Mouse (Mus musculus) ZHBTc4 (cell line): ENCODE measurements around the gene Pxn.

ENCODE experiments used
- DNase-seq: peaks from one replicate; pipeline ENCODE4 v3.0.0-alpha.2; 2011; ENCODE audit warnings: low read depth, low spot score

Pxn gene

DNA sequence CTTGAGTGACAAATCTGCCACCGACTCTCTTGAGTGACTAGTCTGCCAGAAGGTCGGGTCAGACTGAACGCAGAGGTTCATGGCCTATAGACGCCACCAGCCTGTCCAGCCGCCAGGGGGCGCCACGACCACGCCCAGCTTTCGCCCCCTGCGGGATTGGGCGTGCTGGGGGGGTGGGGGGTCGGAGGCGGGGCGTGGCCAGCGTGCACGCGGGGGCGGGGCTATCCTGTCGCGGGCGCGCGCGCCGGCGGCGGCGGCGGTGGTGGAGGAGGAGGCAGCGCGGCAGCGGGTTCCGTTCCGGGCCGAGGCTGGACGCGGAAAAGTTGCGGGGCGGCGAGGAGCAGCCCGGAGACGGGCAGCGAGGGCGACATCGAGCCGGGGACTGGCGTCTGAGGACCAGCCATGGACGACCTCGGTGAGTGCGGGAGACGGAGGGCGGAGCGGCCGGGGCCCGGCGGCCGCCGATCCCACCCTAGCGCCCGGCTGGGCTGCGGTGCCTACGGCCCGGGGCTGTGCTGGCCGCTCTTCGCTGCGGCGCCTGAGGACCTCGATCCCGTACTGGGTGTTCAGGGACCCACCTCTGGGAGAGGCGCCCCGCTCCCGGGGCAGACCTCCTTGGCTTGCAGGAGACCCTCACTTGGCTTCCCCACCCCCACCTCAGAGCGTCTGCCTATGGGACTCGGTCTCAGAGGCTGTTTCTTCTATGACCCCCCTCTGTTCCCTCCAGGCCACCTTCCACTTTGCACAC lies at the start of gene Pxn:
TSS of gene Pxn (plus strand) at position 223 of the 748 bp plus-strand sequence.
- peak; percentile 95 for DNase-seq

- no peak for DNase-seq
These were observed 47.6 kb upstream of the Pxn start for GRCm38 (mm10) chr5:115458918-115459317.

- DNase-seq, result peak; percentile 96
These were observed 41.9 kb upstream of the Pxn start for GRCm38 (mm10) chr5:115464408-115465115.

DNA sequence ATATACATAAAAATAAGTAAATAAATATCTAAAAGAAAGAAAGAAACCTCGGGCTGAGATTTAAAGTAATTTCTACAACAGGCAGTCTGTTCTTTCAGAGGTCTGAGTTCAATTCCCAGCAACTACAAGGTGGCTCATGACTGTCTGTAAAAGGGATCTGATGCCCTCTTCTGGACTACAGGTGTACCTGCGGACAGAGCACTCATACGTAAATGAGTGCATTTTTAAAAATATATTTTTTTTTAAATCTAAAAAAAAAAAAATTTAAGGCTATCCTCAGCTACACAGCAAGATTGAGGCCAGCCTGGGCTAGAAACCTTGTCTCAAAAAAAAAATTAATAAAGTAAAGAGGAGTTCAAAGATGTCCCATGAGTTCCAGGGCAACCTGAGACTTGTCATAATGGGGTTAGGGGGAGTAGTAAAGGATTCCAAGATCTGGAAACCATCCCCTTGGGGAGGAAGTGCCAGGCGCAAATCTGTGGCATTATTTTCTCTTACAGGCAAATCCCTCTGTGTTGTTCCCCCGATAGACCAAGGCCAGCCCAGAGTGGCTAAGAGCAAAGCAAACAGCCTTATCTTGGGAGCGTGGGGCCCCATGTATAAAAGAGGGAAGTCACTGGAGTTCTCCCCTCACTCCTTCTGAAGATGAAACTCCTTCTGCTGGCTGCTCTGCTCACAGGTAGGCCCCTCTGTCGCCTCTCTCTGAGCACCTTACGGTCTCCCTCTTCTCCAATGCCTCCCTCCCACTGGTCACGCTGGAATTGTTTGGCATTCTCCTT lies 40.6 kb upstream of the Pxn start, which contains the start of gene Pla2g1b:
TSS of gene Pla2g1b (plus strand) at position 621 of the 779 bp plus-strand sequence.
- peak; percentile 70 for DNase-seq

- DNase-seq, result no peak
These were observed 36.7 kb upstream of the Pxn start for GRCm38 (mm10) chr5:115469791-115470190.

GRCm38 (mm10) chr5:115470766-115471531 lies 35.5 kb upstream of the Pxn start:
- DNase-seq, result peak; percentile 52

GRCm38 (mm10) chr5:115473191-115473590 lies 33.3 kb upstream of the Pxn start:
- DNase-seq, result peak; percentile 58

DNA sequence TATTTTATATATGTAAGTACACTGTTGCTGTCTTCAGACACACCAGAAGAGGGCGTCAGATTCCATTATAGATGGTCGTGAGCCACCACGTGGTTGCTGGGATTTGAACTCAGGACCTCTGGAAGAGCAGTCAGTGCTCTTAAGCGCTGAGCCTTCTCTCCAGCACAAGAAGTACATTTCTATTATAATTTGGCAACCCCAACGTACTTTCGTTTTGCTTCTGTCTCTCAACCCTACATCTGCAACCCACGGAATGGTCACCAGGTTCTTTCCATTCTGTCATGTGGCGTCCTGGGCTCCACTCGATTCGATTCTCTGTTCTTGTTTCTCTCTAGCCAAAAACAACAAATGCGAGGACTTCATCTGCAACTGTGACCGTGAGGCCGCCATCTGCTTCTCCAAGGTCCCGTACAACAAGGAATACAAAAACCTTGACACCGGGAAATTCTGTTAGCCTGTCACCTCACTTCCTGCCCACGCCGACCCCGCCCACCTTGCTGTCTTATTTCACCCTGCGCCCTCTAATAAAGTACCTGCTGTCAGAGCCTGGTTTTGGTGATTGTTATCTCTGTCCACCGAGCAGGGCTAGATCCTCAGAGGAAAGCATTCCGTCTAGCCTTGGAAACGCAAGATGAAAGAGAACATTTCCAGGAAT lies 32.2 kb upstream of the Pxn start:
- DNase-seq, result peak; percentile 61

DNA sequence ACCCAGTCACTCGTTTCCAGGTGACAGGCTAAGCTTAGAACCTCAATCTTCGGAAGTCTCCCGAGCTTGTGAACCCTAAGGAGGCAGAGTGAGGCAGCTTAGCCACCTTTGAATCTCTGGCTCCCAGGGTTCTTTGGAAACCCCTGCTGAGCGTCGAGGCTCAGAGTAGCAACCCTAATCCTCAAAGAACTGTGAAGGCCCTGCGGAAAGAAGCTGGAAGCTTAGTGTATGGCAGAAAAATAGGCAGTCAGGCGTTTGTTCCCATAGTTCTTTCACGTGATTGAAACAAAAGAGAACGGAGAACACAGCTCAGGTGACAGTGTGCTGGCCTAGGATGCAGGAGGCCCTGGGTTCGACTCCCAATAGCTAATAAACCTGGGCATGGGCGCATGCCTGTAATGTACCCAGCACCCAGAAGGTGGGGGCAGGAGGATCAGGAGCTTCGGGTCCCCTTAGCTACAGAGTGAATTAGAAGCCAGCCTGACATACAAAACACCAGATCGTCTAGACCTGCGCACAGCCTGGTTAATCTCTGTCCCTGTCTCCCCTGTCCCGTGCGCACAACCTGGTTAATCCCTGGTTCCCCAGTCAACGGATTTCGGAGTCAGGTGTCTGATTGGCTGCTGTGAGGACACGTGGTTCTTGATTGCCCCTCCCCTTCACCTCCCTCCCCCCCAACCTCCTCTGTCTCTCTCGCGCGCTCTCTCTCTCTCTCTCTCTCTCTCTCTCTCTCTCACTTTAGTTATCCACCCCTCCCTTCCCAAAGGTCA lies 31.0 kb upstream of the Pxn start:
- DNase-seq, result peak; percentile 88

DNA sequence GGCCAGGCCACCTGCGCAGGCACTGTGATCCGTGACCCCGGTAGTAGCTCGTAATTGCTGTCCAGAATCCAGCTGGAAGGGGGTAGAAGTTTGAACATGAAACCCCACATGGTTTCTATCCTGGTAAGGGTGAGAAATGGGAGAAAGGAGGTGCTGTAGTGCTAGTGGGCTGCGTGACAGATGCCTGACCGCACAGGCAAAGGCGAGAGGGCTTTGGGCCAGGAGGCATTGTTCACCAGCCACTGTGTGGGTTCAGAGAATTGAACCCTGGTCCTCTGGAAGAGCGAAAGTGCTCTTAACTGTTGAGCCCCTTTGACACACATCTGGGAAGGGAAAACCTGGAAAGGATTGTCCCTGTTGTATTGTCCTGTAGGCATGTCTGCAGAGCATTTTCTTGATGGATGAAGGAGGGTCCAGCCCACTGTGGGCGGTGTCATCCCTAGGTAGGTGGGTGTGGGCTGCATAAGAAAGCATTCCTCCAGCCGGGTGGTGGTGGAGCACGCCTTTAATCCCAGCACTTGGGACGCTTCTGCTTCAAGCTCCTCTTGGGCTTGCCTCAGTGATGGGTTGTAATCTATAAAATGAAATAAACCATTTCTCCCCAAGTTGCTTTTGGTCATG lies 30.3 kb upstream of the Pxn start:
- peak; percentile 97 for DNase-seq

- peak; percentile 83 for DNase-seq
These were observed 26.9 kb upstream of the Pxn start for GRCm38 (mm10) chr5:115479561-115479960.

DNA sequence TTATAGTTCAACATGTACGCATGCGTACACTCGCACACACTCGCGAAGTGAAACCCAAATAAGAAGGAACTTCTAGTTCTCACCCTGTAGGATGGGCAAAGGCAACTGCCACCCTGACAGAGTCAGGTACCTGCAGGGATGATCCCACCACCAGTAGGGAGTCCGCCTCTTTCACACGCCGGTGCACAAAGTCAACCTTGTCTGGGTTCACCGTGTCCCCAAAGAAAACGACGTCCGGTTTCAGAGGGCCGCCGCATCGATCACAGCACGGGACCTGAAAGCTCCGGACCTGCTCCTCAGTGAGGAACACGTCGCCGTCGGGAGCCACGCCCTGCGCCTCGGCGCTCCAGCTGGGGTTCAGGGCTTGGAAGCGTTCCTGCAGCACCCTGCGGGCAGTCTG lies 26.4 kb upstream of the Pxn start:
- DNase-seq, result peak; percentile 69

DNA sequence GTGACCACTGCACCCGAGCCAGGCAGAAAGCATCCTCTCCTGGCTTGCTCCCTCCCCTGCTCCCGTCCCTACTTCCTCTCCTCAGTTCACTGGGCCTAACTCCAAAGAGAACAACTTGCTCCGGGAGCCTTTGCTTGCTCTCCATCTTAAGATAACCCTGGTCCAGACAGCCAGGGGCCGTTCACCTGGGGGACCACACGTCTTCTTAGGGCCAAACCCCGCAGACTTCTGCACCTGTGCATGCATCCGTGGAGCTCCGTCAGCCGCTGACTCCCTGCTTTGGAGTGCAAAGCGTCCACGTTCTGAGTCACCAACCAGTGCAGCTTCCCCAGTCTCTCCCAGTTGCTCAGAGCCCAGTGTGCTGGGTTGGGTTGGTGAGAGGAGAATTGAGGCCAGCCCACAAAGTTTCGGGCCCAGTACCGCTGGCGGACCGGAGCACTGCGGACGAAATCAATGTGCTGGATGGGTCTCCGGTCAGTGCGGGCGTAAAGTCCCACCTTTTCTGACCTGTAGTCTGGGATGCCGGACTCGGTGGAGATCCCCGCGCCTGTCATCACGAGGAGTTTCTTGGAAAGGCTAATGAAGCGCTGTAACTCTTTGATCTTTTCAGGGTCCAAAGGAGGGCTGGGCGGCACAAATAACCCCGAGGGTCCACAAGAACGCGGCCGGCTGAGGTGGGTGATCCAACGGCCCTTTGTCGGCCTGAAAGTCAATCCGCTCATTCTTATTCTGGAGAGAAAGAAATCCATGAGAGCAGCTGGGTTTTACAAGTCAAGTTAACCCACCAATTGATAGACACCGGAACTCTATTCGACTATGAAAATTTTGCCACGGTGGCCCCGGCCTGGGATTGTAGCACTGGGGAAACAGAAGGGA lies 23.8 kb upstream of the Pxn start:
- peak; percentile 53 for DNase-seq

DNA sequence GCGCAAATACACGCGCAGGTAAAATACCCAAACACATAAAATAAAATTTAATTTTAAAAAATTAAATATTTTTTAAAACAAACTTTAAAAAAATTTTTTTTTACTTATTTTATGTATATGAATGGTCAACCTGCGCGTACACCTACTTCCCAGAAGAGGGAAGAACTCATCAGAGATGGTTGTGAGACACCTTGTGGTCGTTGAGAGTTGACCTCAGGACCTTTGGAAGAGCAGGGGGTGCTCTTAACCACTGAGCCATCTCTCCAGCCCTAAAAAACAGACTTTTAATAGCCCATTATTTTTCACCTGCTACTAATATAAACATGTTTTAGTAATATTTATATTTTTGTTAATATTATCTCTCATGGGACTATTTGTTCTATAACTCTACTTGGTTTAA lies 23.1 kb upstream of the Pxn start:
- DNase-seq, result peak; percentile 75

DNA sequence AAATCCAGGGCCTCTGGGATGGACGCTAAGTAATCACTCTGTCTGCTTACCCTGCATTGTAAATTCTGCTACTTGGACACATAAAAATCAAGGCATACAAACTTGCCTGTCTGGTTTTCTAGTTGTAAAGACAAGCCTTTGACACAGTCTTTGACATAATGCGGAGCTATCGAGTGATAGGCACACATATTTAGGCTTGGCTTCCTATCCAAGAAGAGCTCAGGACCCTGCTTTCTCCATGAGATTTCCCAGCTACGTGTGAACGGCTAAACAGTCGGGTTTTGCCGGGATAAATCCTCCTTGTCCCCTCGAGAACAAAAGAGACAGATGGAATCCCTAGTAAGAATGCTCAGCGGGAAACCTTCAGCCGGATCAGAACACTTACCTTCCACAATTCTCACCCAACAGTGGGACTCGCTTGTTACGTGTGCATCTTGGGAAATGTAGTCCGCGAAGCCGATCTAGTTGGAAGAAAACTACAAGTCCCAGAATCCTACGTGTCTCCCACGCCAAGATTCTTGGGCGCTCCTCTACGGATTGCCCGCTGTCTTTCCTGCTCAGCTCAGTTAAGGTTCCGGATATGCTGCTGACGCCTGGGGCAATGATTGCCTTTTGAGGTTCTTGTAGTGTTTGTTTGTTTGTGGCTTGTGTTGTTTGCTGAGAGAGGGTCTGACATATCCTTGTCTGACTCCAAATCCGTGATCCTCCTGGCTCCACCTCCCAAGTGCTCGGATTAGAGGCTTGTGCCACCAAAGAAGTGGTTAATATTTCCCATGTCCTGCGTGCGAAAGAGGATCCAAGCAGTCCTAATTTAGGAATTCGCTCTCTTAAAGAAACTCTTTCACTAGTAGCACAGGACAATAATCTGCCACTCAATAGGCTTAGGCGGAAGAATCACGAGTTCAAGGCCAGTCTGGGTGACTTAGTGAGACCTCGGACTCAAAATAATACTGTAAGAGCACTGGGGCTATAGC lies 22.2 kb upstream of the Pxn start, which contains the start of gene Sirt4:
TSS of gene Sirt4 (minus strand) at position 779 of the 974 bp plus-strand sequence.
- peak; percentile 98 for DNase-seq

DNA sequence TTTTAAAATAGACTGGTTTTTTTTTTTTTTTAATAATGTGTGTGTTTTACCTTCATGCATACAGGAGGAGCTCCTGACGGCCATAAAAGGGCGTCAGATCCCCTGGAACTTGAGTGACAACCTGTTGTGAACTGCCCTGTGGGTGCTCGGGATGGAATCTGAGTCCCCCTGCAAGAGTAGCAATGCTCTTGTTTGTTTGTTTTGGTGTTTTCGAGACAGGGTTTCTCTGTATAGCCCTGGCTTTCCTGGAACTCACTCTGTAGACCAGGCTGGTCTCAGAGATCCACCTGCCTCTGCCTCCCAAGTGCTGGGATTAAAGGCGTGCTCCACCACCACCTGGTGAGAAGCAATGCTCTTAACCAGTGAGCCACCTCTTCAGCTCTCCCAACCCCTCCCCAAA lies 21.5 kb upstream of the Pxn start:
- no peak for DNase-seq

DNA sequence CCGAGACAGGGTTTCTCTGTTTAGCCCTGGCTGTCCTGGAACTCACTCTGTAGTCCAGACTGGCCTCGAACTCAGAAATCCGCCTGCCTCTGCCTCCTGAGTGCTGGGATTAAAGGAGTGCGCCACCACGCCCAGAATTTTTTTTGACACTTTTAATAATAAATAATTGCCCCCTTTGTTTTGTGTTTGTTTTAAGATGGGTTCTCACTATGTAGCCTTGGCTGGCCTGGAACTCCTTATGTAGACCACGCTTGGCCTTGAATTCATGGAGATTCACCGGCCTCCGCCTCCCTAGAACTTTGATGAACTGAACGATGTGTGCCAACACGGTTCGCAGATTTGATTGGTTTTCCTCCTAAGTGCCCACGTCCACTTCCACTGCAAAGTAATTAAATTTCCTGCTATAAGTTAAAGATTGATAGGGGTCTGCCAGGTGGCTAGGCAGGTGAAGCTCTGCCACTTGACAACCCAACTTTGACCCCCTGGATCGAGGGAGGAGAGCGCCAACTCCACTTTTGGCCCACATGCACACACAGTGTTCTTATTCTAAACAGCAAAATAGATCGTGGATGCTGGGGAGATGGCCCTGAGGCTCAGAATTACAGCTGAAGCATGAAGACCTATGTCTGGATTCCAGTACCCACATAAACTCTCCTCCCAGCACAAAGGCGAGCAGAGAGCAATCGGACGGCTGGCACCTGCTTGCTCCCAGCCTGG lies 20.8 kb upstream of the Pxn start:
- no peak for DNase-seq
